In the genomic region with DNA sequence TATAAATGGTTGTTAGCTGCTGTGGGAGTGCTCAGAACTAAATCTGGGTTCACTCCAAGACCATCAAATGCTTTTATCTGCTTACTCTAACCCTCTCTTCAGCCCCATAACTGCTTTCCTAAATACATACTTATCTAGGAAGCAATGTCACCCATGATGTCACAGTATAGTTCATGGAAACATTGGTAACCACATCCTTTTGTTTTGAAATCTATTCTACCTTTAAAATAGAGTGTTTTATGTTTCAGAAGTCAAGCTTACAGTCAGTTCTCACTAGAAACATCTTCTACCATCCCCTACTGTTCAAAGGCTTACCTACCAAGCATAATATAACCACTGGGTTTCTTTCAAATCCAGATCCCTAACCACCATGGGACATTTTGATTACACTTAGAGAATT, we compare ENCODE assay signal across 20 mouse cellular contexts.
A peak's percentile ranks its signal among the peaks of the same experiment; 100 is the strongest.
DNase-seq lines count a peak whose midpoint lies in the region; ATAC-seq lines count a peak whose summit lies in the region.
"Had no signal": no experiment of that assay in that cellular context is flagged by ENCODE, and none has a peak within 500 bp of the region (broad histone marks: within the 10 kb centered on the region; RNA-seq: fewer than 3 reads in every experiment).

No protein-coding gene starts in this region.

- ATAC-seq in frontal cortex, adult (ENCODE audit: low TSS enrichment), result 0 out of 2 replicates have a peak, but pooled peaks have one; percentile 4
- ATAC-seq: intestine, postnatal 0 days; Patski had no signal

- no peak for DNase-seq in frontal cortex, postnatal 14 days (ENCODE audit: low spot score in 2 of 2)
- peak; percentile 7 for DNase-seq in CD4-positive, CD25-positive, alpha-beta regulatory T cell, adult 2 months (ENCODE audit: low read depth, low spot score)
- DNase-seq in brain, adult 2 months (ENCODE audit: low read depth, low spot score), result peak; percentile 6
- no peak for DNase-seq in urinary bladder, postnatal 25 days (ENCODE audit: low spot score)
- no peak for DNase-seq in T-cell, adult 2 months (ENCODE audit: low spot score)
- DNase-seq: adrenal gland, adult 8-10 months; adrenal gland, postnatal 25 days; B cell, adult 2 months; cerebellum, adult 18-20 months; cerebellum, adult 9-10 months; cerebellum, postnatal 14 days; gastrocnemius, adult 2 months; gastrocnemius, postnatal 14 days; heart, adult 18-20 months; heart, postnatal 10 days; heart, postnatal 4 days; kidney, adult 2 months had no signal

Comparison
In these comparisons a context has a peak if more than half of its experiments do, and no peak if none do; other contexts are left out.
1. DNase-seq: peak in CD4-positive, CD25-positive, alpha-beta regulatory T cell, adult 2 months (single experiment) and brain, adult 2 months (single experiment); none in frontal cortex, postnatal 14 days (0 of 2), urinary bladder, postnatal 25 days (single experiment) and T-cell, adult 2 months (single experiment).